16 mouse cellular contexts compared by ENCODE assay signal in genomic region chr3:87631408-87631807, GRCm38 (mm10). TPM values are rescaled to one million over a fixed set of nuclear protein-coding genes. Genes with fewer than 3 reads are reported as not detected.
DNase-seq lines count a peak whose midpoint lies in the region; ATAC-seq and TF ChIP-seq lines count a peak whose summit lies in the region.
"Had no signal": no experiment of that assay in that cellular context is flagged by ENCODE, and none has a peak within 500 bp of the region (broad histone marks: within the 10 kb centered on the region; RNA-seq: fewer than 3 reads in every experiment).

No protein-coding gene starts in this region.

- intact Hi-C loops in left cerebral cortex, postnatal 36 days (cut with DNase I), result no loop called here

- no peaks in the 10 kb centered on the region for H3K9me3 ChIP-seq in forebrain, embryonic 15.5 days
- no peaks in the 10 kb centered on the region for H3K9me3 ChIP-seq in forebrain, postnatal 0 days (ENCODE audit: low read length)
- no peaks in the 10 kb centered on the region for H3K9me3 ChIP-seq in hindbrain, postnatal 0 days (ENCODE audit: low read length)
- no peaks in the 10 kb centered on the region for H3K9me3 ChIP-seq in hindbrain, embryonic 14.5 days (ENCODE audit: control insufficient read depth, low read length)
- no peaks in the 10 kb centered on the region for H3K9me3 ChIP-seq in limb, embryonic 15.5 days
- no peaks in the 10 kb centered on the region for H3K9me3 ChIP-seq in limb, embryonic 10.5 days (replicated peaks)
- H3K9me3 ChIP-seq: embryonic facial prominence, embryonic 13.5 days; hindbrain, embryonic 12.5 days; limb, embryonic 13.5 days; liver, embryonic 13.5 days; midbrain, embryonic 13.5 days had no signal

- no peaks in the 10 kb centered on the region for H3K36me3 ChIP-seq in forebrain, embryonic 15.5 days
- H3K36me3 ChIP-seq in forebrain, postnatal 0 days (ENCODE audit: insufficient read depth), result no peaks in the 10 kb centered on the region
- no peaks in the 10 kb centered on the region for H3K36me3 ChIP-seq in hindbrain, postnatal 0 days (ENCODE audit: insufficient read depth, low read length)
- H3K36me3 ChIP-seq in hindbrain, embryonic 14.5 days (replicated peaks; ENCODE audit: control insufficient read depth, insufficient read depth), result no peaks in the 10 kb centered on the region
- peaks cover 7% of the 10 kb centered on the region for H3K36me3 ChIP-seq in limb, embryonic 15.5 days
- H3K36me3 ChIP-seq in limb, embryonic 10.5 days, result no peaks in the 10 kb centered on the region
- H3K36me3 ChIP-seq: hindbrain, embryonic 12.5 days; limb, embryonic 13.5 days; liver, embryonic 13.5 days; midbrain, embryonic 13.5 days had no signal

- no peak for TF ChIP-seq CTCF in forebrain, postnatal 0 days (IDR thresholded peaks at IDR 0.05; ENCODE audit: low read depth)
- no peak for TF ChIP-seq CTCF in hindbrain, postnatal 0 days (IDR thresholded peaks at IDR 0.05; ENCODE audit: low read depth)

- no peak overlapping the region for H3K4me2 ChIP-seq in forebrain, embryonic 15.5 days (replicated peaks)
- H3K4me2 ChIP-seq in forebrain, postnatal 0 days (ENCODE audit: low read depth), result no peak overlapping the region
- H3K4me2 ChIP-seq in hindbrain, postnatal 0 days (ENCODE audit: low read depth, low read length), result no peak overlapping the region
- H3K4me2 ChIP-seq in hindbrain, embryonic 14.5 days (replicated peaks), result no peak overlapping the region
- no peak overlapping the region for H3K4me2 ChIP-seq in limb, embryonic 15.5 days
- H3K4me2 ChIP-seq: embryonic facial prominence, embryonic 13.5 days; hindbrain, embryonic 12.5 days; limb, embryonic 13.5 days; liver, embryonic 13.5 days; midbrain, embryonic 13.5 days had no signal

- peak overlapping the region; percentile 41; the same call in 1 of the 2 replicates for H3K27ac ChIP-seq in forebrain, embryonic 15.5 days (replicated peaks)
- H3K27ac ChIP-seq in forebrain, postnatal 0 days (ENCODE audit: low read depth, low read length), result no peak overlapping the region
- H3K27ac ChIP-seq in hindbrain, postnatal 0 days, result 0 out of 2 replicates have a peak overlapping the region, but pooled peaks have one; percentile 4
- H3K27ac ChIP-seq in hindbrain, embryonic 14.5 days, result no peak overlapping the region
- peak overlapping the region; percentile 57 for H3K27ac ChIP-seq in limb, embryonic 15.5 days
- no peak overlapping the region for H3K27ac ChIP-seq in limb, embryonic 10.5 days
- H3K27ac ChIP-seq: hindbrain, embryonic 12.5 days; limb, embryonic 13.5 days; liver, embryonic 13.5 days; midbrain, embryonic 13.5 days had no signal

- no peak overlapping the region for H3K4me3 ChIP-seq in forebrain, embryonic 15.5 days
- no peak overlapping the region for H3K4me3 ChIP-seq in forebrain, postnatal 0 days (ENCODE audit: low read depth, low read length)
- no peak overlapping the region for H3K4me3 ChIP-seq in hindbrain, postnatal 0 days (ENCODE audit: low read length)
- H3K4me3 ChIP-seq in hindbrain, embryonic 14.5 days (replicated peaks; ENCODE audit: low read length), result no peak overlapping the region
- no peak overlapping the region for H3K4me3 ChIP-seq in limb, embryonic 15.5 days
- no peak overlapping the region for H3K4me3 ChIP-seq in limb, embryonic 10.5 days
- H3K4me3 ChIP-seq: embryonic facial prominence, embryonic 13.5 days; hindbrain, embryonic 12.5 days; limb, embryonic 13.5 days; liver, embryonic 13.5 days; midbrain, embryonic 13.5 days had no signal

- peaks cover 17% of the 10 kb centered on the region for H3K4me1 ChIP-seq in forebrain, embryonic 15.5 days
- 0 out of 2 replicates have a peak, but pooled peaks cover 3% of the 10 kb centered on the region for H3K4me1 ChIP-seq in forebrain, postnatal 0 days (ENCODE audit: insufficient read depth)
- H3K4me1 ChIP-seq in hindbrain, postnatal 0 days (ENCODE audit: insufficient read depth, low read length), result 0 out of 2 replicates have a peak, but pooled peaks cover 8% of the 10 kb centered on the region
- no peaks in the 10 kb centered on the region for H3K4me1 ChIP-seq in hindbrain, embryonic 14.5 days (replicated peaks; ENCODE audit: control insufficient read depth, insufficient read depth, low read length)
- peaks cover 12% of the 10 kb centered on the region for H3K4me1 ChIP-seq in limb, embryonic 15.5 days
- peaks cover 3% of the 10 kb centered on the region for H3K4me1 ChIP-seq in limb, embryonic 10.5 days
- H3K4me1 ChIP-seq: hindbrain, embryonic 12.5 days; liver, embryonic 13.5 days had no signal

- no peak overlapping the region for H3K9ac ChIP-seq in forebrain, embryonic 15.5 days (replicated peaks)
- H3K9ac ChIP-seq in forebrain, postnatal 0 days, result no peak overlapping the region
- no peak overlapping the region for H3K9ac ChIP-seq in hindbrain, postnatal 0 days (replicated peaks; ENCODE audit: low read length)
- no peak overlapping the region for H3K9ac ChIP-seq in hindbrain, embryonic 14.5 days
- H3K9ac ChIP-seq in limb, embryonic 15.5 days, result no peak overlapping the region
- H3K9ac ChIP-seq: hindbrain, embryonic 12.5 days; limb, embryonic 13.5 days; liver, embryonic 13.5 days had no signal

- no peak for DNase-seq in forebrain, postnatal 0 days
- DNase-seq in hindbrain, postnatal 0 days (ENCODE audit: low spot score), result no peak
- no peak for DNase-seq in hindbrain, embryonic 14.5 days (ENCODE audit: low spot score)
- no peak for DNase-seq in limb, embryonic 10.5 days (ENCODE audit: low spot score)
- no peak for DNase-seq in left cerebral cortex, postnatal 36 days (ENCODE audit: low spot score in 2 of 2)
- DNase-seq: adrenal gland, postnatal 10 days; liver, embryonic 13.5 days; lung, adult 2 months; lung, postnatal 14 days had no signal

- 77% methylated on average over 4 of the region's 4 CpGs for WGBS in forebrain, embryonic 15.5 days
- 75% methylated on average over 4 of the region's 4 CpGs for WGBS in forebrain, postnatal 0 days
- 66% methylated on average over 4 of the region's 4 CpGs for WGBS in hindbrain, postnatal 0 days
- 84% methylated on average over 4 of the region's 4 CpGs for WGBS in hindbrain, embryonic 14.5 days
- 55% methylated on average over 4 of the region's 4 CpGs for WGBS in limb, embryonic 15.5 days
- WGBS in limb, embryonic 10.5 days, result 81% methylated on average over 4 of the region's 4 CpGs

- H3K27me3 ChIP-seq in forebrain, embryonic 15.5 days, result no peaks in the 10 kb centered on the region
- H3K27me3 ChIP-seq in forebrain, postnatal 0 days (ENCODE audit: insufficient read depth, low read length), result no peaks in the 10 kb centered on the region
- H3K27me3 ChIP-seq in hindbrain, postnatal 0 days (ENCODE audit: insufficient read depth, low read length), result no peaks in the 10 kb centered on the region
- H3K27me3 ChIP-seq in hindbrain, embryonic 14.5 days (ENCODE audit: control insufficient read depth, insufficient read depth, low read length), result no peaks in the 10 kb centered on the region
- no peaks in the 10 kb centered on the region for H3K27me3 ChIP-seq in limb, embryonic 15.5 days
- H3K27me3 ChIP-seq in limb, embryonic 10.5 days (ENCODE audit: low read depth, poor library complexity, severe bottlenecking), result no peaks in the 10 kb centered on the region
- H3K27me3 ChIP-seq: embryonic facial prominence, embryonic 13.5 days; hindbrain, embryonic 12.5 days; limb, embryonic 13.5 days; liver, embryonic 13.5 days; midbrain, embryonic 13.5 days had no signal

- no peak; the same call in 1 of the 2 replicates for ATAC-seq in forebrain, embryonic 15.5 days (replicated peaks)
- ATAC-seq in forebrain, postnatal 0 days, result no peak
- ATAC-seq in hindbrain, postnatal 0 days, result no peak
- ATAC-seq in hindbrain, embryonic 14.5 days (ENCODE audit: low FRiP score), result no peak
- ATAC-seq in limb, embryonic 15.5 days (ENCODE audit: insufficient number of reproducible peaks, low FRiP score, low TSS enrichment, low read depth), result no peak
- no peak for ATAC-seq in megakaryocyte-erythroid progenitor cell, adult 5-6 weeks (replicated peaks; ENCODE audit: low FRiP score, low TSS enrichment, poor library complexity, severe bottlenecking)
- ATAC-seq: midbrain, embryonic 13.5 days had no signal

RNA-seq across cellular contexts. Expression of gene Arhgef11, which starts 14.0 kb away (rescaled TPM):
- polyA plus RNA-seq in forebrain, embryonic 15.5 days (2015; fragmentation: Nextera tagmentation; extraction: Ambion mirVana), result 22.7 and 23.6 TPM in 2 replicates
- total RNA-seq in forebrain, postnatal 0 days (2014; rRNA removed), result 48.2 and 52.6 TPM in 2 replicates
- 6.9 and 10.7 TPM in 2 replicates for polyA plus RNA-seq in forebrain, postnatal 0 days (2015; fragmentation: Nextera tagmentation; extraction: Ambion mirVana)
- 73.9 and 75.5 TPM in 2 replicates for total RNA-seq in hindbrain, postnatal 0 days (2014; rRNA removed)
- 14.6 and 17.4 TPM in 2 replicates for polyA plus RNA-seq in hindbrain, postnatal 0 days (2015; fragmentation: Nextera tagmentation; extraction: Ambion mirVana)
- polyA plus RNA-seq in hindbrain, embryonic 14.5 days (2014; fragmentation: Nextera tagmentation; extraction: Ambion mirVana), result 27.0 and 28.0 TPM in 2 replicates
- polyA plus RNA-seq in limb, embryonic 15.5 days (2015; fragmentation: Nextera tagmentation; extraction: Ambion mirVana), result 15.3 and 17.0 TPM in 2 replicates
- polyA plus RNA-seq in limb, embryonic 10.5 days (2016; fragmentation: Nextera tagmentation; extraction: Ambion mirVana), result 14.3 and 19.5 TPM in 2 replicates
- 4.7 and 5.3 TPM in 2 replicates for total RNA-seq in megakaryocyte-erythroid progenitor cell, adult 5-6 weeks (2014; fragmentation: Nextera tagmentation)
- 1.9 and 2.1 TPM in 2 replicates for total RNA-seq in megakaryocyte-erythroid progenitor cell, adult 5-6 weeks (2017)
- 10 to 100 TPM; 55.6 to 60.3 TPM for total RNA-seq in left cerebral cortex, postnatal 36 days (2021)

Comparison
In these comparisons a context has a peak if more than half of its experiments do, and no peak if none do; other contexts are left out.
1. H3K27ac ChIP-seq: peak in forebrain, embryonic 15.5 days (single experiment), hindbrain, postnatal 0 days (single experiment) and limb, embryonic 15.5 days (single experiment); none in forebrain, postnatal 0 days (single experiment), hindbrain, embryonic 14.5 days (single experiment) and limb, embryonic 10.5 days (single experiment).